ENCODE assay signal across 9 mouse cellular contexts in genomic region chr7:16991681-16992450, GRCm38 (mm10). TPM values are rescaled to one million over a fixed set of nuclear protein-coding genes. Genes with fewer than 3 reads are reported as not detected.
A peak's percentile ranks its signal among the peaks of the same experiment; 100 is the strongest.
DNase-seq lines count a peak whose midpoint lies in the region; ATAC-seq and TF ChIP-seq lines count a peak whose summit lies in the region.
"Had no signal": no experiment of that assay in that cellular context is flagged by ENCODE, and none has a peak within 500 bp of the region (broad histone marks: within the 10 kb centered on the region; RNA-seq: fewer than 3 reads in every experiment).

No protein-coding gene starts in this region.

- peak; percentile 55 for DNase-seq in G1E (ENCODE audit: low spot score)
- peak; percentile 61 for DNase-seq in adrenal gland, adult 8-10 months
- no peak for DNase-seq in T-cell, adult 2 months (ENCODE audit: low spot score)
- DNase-seq in cerebellum, adult 9-11 months: no peak
- DNase-seq in lung, postnatal 14 days: no peak
- no peak for DNase-seq in spleen, adult 12 weeks (ENCODE audit: low spot score)

- H3K9me3 ChIP-seq in G1E (replicated peaks): no peaks in the 10 kb centered on the region
- 0 out of 2 replicates have a peak, but pooled peaks cover 3% of the 10 kb centered on the region for H3K9me3 ChIP-seq in midbrain, embryonic 12.5 days

- TF ChIP-seq CTCF in G1E (IDR thresholded peaks at IDR 0.05; ENCODE audit: low read depth, low read length): no peak

- WGBS in midbrain, embryonic 12.5 days: 56% methylated on average over 18 of the region's 18 CpGs

- H3K4me2 ChIP-seq in midbrain, embryonic 12.5 days (replicated peaks): peak overlapping the region; percentile 6; the same call in 1 of the 2 replicates

- H3K4me3 ChIP-seq in G1E (ENCODE audit: low read depth, low read length): peak overlapping the region; percentile 33; the same call in 1 of the 2 replicates
- H3K4me3 ChIP-seq in midbrain, embryonic 12.5 days: no peak overlapping the region

- peaks cover 11% of the 10 kb centered on the region; the same call in 1 of the 2 replicates for H3K27me3 ChIP-seq in G1E (ENCODE audit: insufficient read depth, low read length)
- no peaks in the 10 kb centered on the region for H3K27me3 ChIP-seq in midbrain, embryonic 12.5 days

- peaks cover 45% of the 10 kb centered on the region for H3K4me1 ChIP-seq in G1E (ENCODE audit: insufficient read depth, low read depth, low read length)
- H3K4me1 ChIP-seq in midbrain, embryonic 12.5 days: peaks cover 73% of the 10 kb centered on the region

- no peak overlapping the region for H3K9ac ChIP-seq in midbrain, embryonic 12.5 days (replicated peaks)

- ATAC-seq in G1E (ENCODE audit: extremely low read depth, insufficient number of reproducible peaks, low FRiP score, poor library complexity, severe bottlenecking): no peak; the same call in 1 of the 2 replicates
- ATAC-seq in hematopoietic stem cell, adult 5-6 weeks (replicated peaks in 1 of 2; ENCODE audit: insufficient read depth in 1 of 2, low FRiP score in 2 of 2, low TSS enrichment in 1 of 2, low read depth in 1 of 2, poor library complexity in 2 of 2, severe bottlenecking in 2 of 2): peak; percentile 72 to 81
- peak; percentile 68 for ATAC-seq in midbrain, embryonic 12.5 days (ENCODE audit: low FRiP score, low read depth)

- peak overlapping the region; percentile 78 for H3K27ac ChIP-seq in midbrain, embryonic 12.5 days (replicated peaks)

- peaks cover 14% of the 10 kb centered on the region for H3K36me3 ChIP-seq in G1E (replicated peaks)
- no peaks in the 10 kb centered on the region for H3K36me3 ChIP-seq in midbrain, embryonic 12.5 days

RNA-seq across cellular contexts. Expression of gene Ccdc8, which starts 0.6 kb away (rescaled TPM):
- total RNA-seq in G1E (2014; fragmentation: Nextera tagmentation) (7.1 and 8.2 TPM in 2 replicates), G1E (2017) (3.3 and 4.1 TPM in 2 replicates)
- 17.6 and 18.6 TPM in 2 replicates for polyA plus RNA-seq in G1E (2012)
- 10 to 100 TPM; 22.0 to 47.8 (median 30.0) TPM for total RNA-seq in adrenal gland, adult 8-10 months (2022)
- total RNA-seq in hematopoietic stem cell, adult 5-6 weeks (2017): 12.1 and 13.4 TPM in 2 replicates
- 7.0 and 12.6 TPM in 2 replicates for polyA plus RNA-seq in midbrain, embryonic 12.5 days (2016; fragmentation: Nextera tagmentation; extraction: Ambion mirVana)
- total RNA-seq: neutrophil, adult 5-6 weeks had no signal

RNA-seq across cellular contexts. Expression of gene Gm42372, which starts 9.0 kb away (rescaled TPM):
- not detected in 2 replicates for total RNA-seq in G1E (2014; fragmentation: Nextera tagmentation)
- 0.06 and 0.22 TPM in 2 replicates for total RNA-seq in G1E (2017)
- polyA plus RNA-seq in G1E (2012): not detected in 2 replicates
- 1 to 10 TPM; 2.3 to 3.1 (median 2.7) TPM for total RNA-seq in adrenal gland, adult 8-10 months (2022)
- 0.99 and 1.6 TPM in 2 replicates for total RNA-seq in hematopoietic stem cell, adult 5-6 weeks (2017)
- 1.7 and 1.8 TPM in 2 replicates for polyA plus RNA-seq in midbrain, embryonic 12.5 days (2016; fragmentation: Nextera tagmentation; extraction: Ambion mirVana)

RNA-seq across cellular contexts. Expression of gene Pnmal1, which starts 32.4 kb away (rescaled TPM):
- total RNA-seq in G1E (2014; fragmentation: Nextera tagmentation) (not detected in 2 replicates), G1E (2017) (0.05 TPM in 1 of 2 replicates, not detected in the other)
- polyA plus RNA-seq in G1E (2012): 0.01 TPM in 1 of 2 replicates, not detected in the other
- 1 to 10 TPM; 6.4 to 9.3 (median 7.3) TPM for total RNA-seq in adrenal gland, adult 8-10 months (2022)
- total RNA-seq in hematopoietic stem cell, adult 5-6 weeks (2017): not detected in 2 replicates
- polyA plus RNA-seq in midbrain, embryonic 12.5 days (2016; fragmentation: Nextera tagmentation; extraction: Ambion mirVana): 28.8 and 34.8 TPM in 2 replicates
- total RNA-seq: neutrophil, adult 5-6 weeks had no signal

RNA-seq across cellular contexts. Expression of gene Ppp5c, which starts 35.9 kb away (rescaled TPM):
- total RNA-seq in G1E (2014; fragmentation: Nextera tagmentation) (102 and 112 TPM in 2 replicates), G1E (2017) (44.9 and 50.2 TPM in 2 replicates)
- 92.9 and 94.1 TPM in 2 replicates for polyA plus RNA-seq in G1E (2012)
- total RNA-seq in adrenal gland, adult 8-10 months (2022): 10 to 100 TPM; 74.7 to 96.9 (median 91.3) TPM
- 80.2 and 111 TPM in 2 replicates for total RNA-seq in hematopoietic stem cell, adult 5-6 weeks (2017)
- polyA plus RNA-seq in midbrain, embryonic 12.5 days (2016; fragmentation: Nextera tagmentation; extraction: Ambion mirVana): 102 TPM in 2 replicates

RNA-seq across cellular contexts. Expression of gene Pnmal2, which starts 47.4 kb away (rescaled TPM):
- total RNA-seq in G1E (2014; fragmentation: Nextera tagmentation) (not detected in 2 replicates), G1E (2017) (0.06 and 0.22 TPM in 2 replicates)
- polyA plus RNA-seq in G1E (2012): not detected in 2 replicates
- total RNA-seq in adrenal gland, adult 8-10 months (2022): 10 to 100 TPM; 35.2 to 71.0 (median 48.2) TPM
- total RNA-seq in hematopoietic stem cell, adult 5-6 weeks (2017): 0.25 TPM in 1 of 2 replicates, not detected in the other
- 49.3 and 55.3 TPM in 2 replicates for polyA plus RNA-seq in midbrain, embryonic 12.5 days (2016; fragmentation: Nextera tagmentation; extraction: Ambion mirVana)
- total RNA-seq: neutrophil, adult 5-6 weeks had no signal

Comparison
In these comparisons a context has a peak if more than half of its experiments do, and no peak if none do; other contexts are left out.
1. DNase-seq: peak in G1E (single experiment) and adrenal gland, adult 8-10 months (single experiment); none in T-cell, adult 2 months (single experiment), cerebellum, adult 9-11 months (single experiment), lung, postnatal 14 days (single experiment) and spleen, adult 12 weeks (single experiment).